Comparison of ENCODE assay signal across 8 mouse cellular contexts in genomic region chr17:47596839-47597164, GRCm38 (mm10). TPM values are rescaled to one million over a fixed set of nuclear protein-coding genes. Genes with fewer than 3 reads are reported as not detected.
DNase-seq lines count a peak whose midpoint lies in the region; ATAC-seq and TF ChIP-seq lines count a peak whose summit lies in the region.

No protein-coding gene starts in this region.

- no peak for TF ChIP-seq CTCF in lung, embryonic 14.5 days (IDR thresholded peaks at IDR 0.05; ENCODE audit: low read depth)
- no peak for TF ChIP-seq CTCF in hindbrain, postnatal 0 days (IDR thresholded peaks at IDR 0.05; ENCODE audit: low read depth)

- WGBS in lung, embryonic 14.5 days: 56% methylated on average over 5 of the region's 5 CpGs
- 61% methylated on average over 5 of the region's 5 CpGs for WGBS in embryonic facial prominence, embryonic 12.5 days
- 67% methylated on average over 5 of the region's 5 CpGs for WGBS in hindbrain, postnatal 0 days
- WGBS in midbrain, embryonic 15.5 days: 38% methylated on average over 5 of the region's 5 CpGs

- no peaks in the 10 kb centered on the region for H3K9me3 ChIP-seq in lung, embryonic 14.5 days (ENCODE audit: low read depth, low read length)
- no peaks in the 10 kb centered on the region for H3K9me3 ChIP-seq in embryonic facial prominence, embryonic 12.5 days
- no peaks in the 10 kb centered on the region for H3K9me3 ChIP-seq in hindbrain, postnatal 0 days (ENCODE audit: low read length)
- H3K9me3 ChIP-seq in midbrain, embryonic 15.5 days: no peaks in the 10 kb centered on the region

- peaks cover 66% of the 10 kb centered on the region for H3K36me3 ChIP-seq in lung, embryonic 14.5 days (ENCODE audit: insufficient read depth)
- peaks cover 40% of the 10 kb centered on the region for H3K36me3 ChIP-seq in embryonic facial prominence, embryonic 12.5 days
- peaks cover 22% of the 10 kb centered on the region for H3K36me3 ChIP-seq in hindbrain, postnatal 0 days (ENCODE audit: insufficient read depth, low read length)
- peaks cover 13% of the 10 kb centered on the region for H3K36me3 ChIP-seq in midbrain, embryonic 15.5 days (replicated peaks)

- DNase-seq in lung, embryonic 14.5 days: peak; percentile 6
- DNase-seq in lung, postnatal 10 days: no peak
- DNase-seq in hindbrain, postnatal 0 days (ENCODE audit: low spot score): no peak
- no peak for DNase-seq in left cerebral cortex, postnatal 14 days (ENCODE audit: low spot score in 2 of 2)
- DNase-seq in spleen, adult 18-20 months: no peak

- peak overlapping the region; percentile 99 for H3K4me2 ChIP-seq in lung, embryonic 14.5 days
- H3K4me2 ChIP-seq in embryonic facial prominence, embryonic 12.5 days (replicated peaks): peak overlapping the region; percentile 80
- 0 out of 2 replicates have a peak overlapping the region, but pooled peaks have one; percentile 93 for H3K4me2 ChIP-seq in hindbrain, postnatal 0 days (ENCODE audit: low read depth, low read length)
- H3K4me2 ChIP-seq in midbrain, embryonic 15.5 days: peak overlapping the region; percentile 98

- no peaks in the 10 kb centered on the region for H3K27me3 ChIP-seq in lung, embryonic 14.5 days (ENCODE audit: insufficient read depth, low read length)
- H3K27me3 ChIP-seq in embryonic facial prominence, embryonic 12.5 days: no peaks in the 10 kb centered on the region
- no peaks in the 10 kb centered on the region for H3K27me3 ChIP-seq in hindbrain, postnatal 0 days (ENCODE audit: insufficient read depth, low read length)
- H3K27me3 ChIP-seq in midbrain, embryonic 15.5 days (replicated peaks): no peaks in the 10 kb centered on the region

- intact Hi-C loops in left cerebral cortex, postnatal 14 days (cut with DNase I): loop anchor here (10.0 kb wide), 1 partner anchor 212 kb away; the partner anchor contains the start of gene Guca1b

- peaks cover 17% of the 10 kb centered on the region for H3K4me1 ChIP-seq in lung, embryonic 14.5 days (ENCODE audit: insufficient read depth)
- peaks cover 33% of the 10 kb centered on the region for H3K4me1 ChIP-seq in embryonic facial prominence, embryonic 12.5 days
- no peaks in the 10 kb centered on the region for H3K4me1 ChIP-seq in hindbrain, postnatal 0 days (ENCODE audit: insufficient read depth, low read length)
- peaks cover 43% of the 10 kb centered on the region for H3K4me1 ChIP-seq in midbrain, embryonic 15.5 days

- ATAC-seq in lung, embryonic 14.5 days (ENCODE audit: insufficient read depth): no peak
- ATAC-seq in embryonic facial prominence, embryonic 12.5 days (ENCODE audit: insufficient number of reproducible peaks, insufficient read depth, low FRiP score, low TSS enrichment): no peak
- ATAC-seq in hindbrain, postnatal 0 days: no peak
- ATAC-seq in midbrain, embryonic 15.5 days (replicated peaks): no peak
- no peak for ATAC-seq in granulocyte monocyte progenitor cell, adult 5-6 weeks (replicated peaks; ENCODE audit: poor library complexity, severe bottlenecking)

- H3K27ac ChIP-seq in lung, embryonic 14.5 days (ENCODE audit: low read depth): peak overlapping the region; percentile 98
- peak overlapping the region; percentile 98 for H3K27ac ChIP-seq in embryonic facial prominence, embryonic 12.5 days
- 0 out of 2 replicates have a peak overlapping the region, but pooled peaks have one; percentile 29 for H3K27ac ChIP-seq in hindbrain, postnatal 0 days
- peak overlapping the region; percentile 76; the same call in 1 of the 2 replicates for H3K27ac ChIP-seq in midbrain, embryonic 15.5 days

- peak overlapping the region; percentile 89; the same call in 1 of the 2 replicates for H3K9ac ChIP-seq in lung, embryonic 14.5 days
- H3K9ac ChIP-seq in embryonic facial prominence, embryonic 12.5 days: peak overlapping the region; percentile 88
- no peak overlapping the region for H3K9ac ChIP-seq in hindbrain, postnatal 0 days (replicated peaks; ENCODE audit: low read length)
- H3K9ac ChIP-seq in midbrain, embryonic 15.5 days: no peak overlapping the region

- peak overlapping the region; percentile 71 for H3K4me3 ChIP-seq in lung, embryonic 14.5 days (ENCODE audit: low read depth, low read length)
- peak overlapping the region; percentile 93 for H3K4me3 ChIP-seq in embryonic facial prominence, embryonic 12.5 days
- H3K4me3 ChIP-seq in hindbrain, postnatal 0 days (ENCODE audit: low read length): no peak overlapping the region
- no peak overlapping the region for H3K4me3 ChIP-seq in midbrain, embryonic 15.5 days

RNA-seq across cellular contexts. Expression of gene Bysl, which starts 14.5 kb away (rescaled TPM):
- polyA plus RNA-seq in lung, embryonic 14.5 days (2014; fragmentation: Nextera tagmentation; extraction: Ambion mirVana): 24.2 and 25.4 TPM in 2 replicates
- polyA plus RNA-seq in embryonic facial prominence, embryonic 12.5 days (2016; fragmentation: Nextera tagmentation; extraction: Ambion mirVana): 29.6 and 30.7 TPM in 2 replicates
- 20.2 and 25.7 TPM in 2 replicates for total RNA-seq in hindbrain, postnatal 0 days (2014; rRNA removed)
- 25.3 and 27.1 TPM in 2 replicates for polyA plus RNA-seq in hindbrain, postnatal 0 days (2015; fragmentation: Nextera tagmentation; extraction: Ambion mirVana)
- polyA plus RNA-seq in midbrain, embryonic 15.5 days (2015; fragmentation: Nextera tagmentation; extraction: Ambion mirVana): 39.7 TPM in 2 replicates
- 10 to 100 TPM; 21.0 to 21.1 TPM for total RNA-seq in left cerebral cortex, postnatal 14 days (2021)
- total RNA-seq in granulocyte monocyte progenitor cell, adult 5-6 weeks (2014; fragmentation: Nextera tagmentation): 16.2 and 17.8 TPM in 2 replicates
- total RNA-seq in granulocyte monocyte progenitor cell, adult 5-6 weeks (2017): 12.6 and 16.0 TPM in 2 replicates

RNA-seq across cellular contexts. Expression of gene Med20, which starts 14.6 kb away (rescaled TPM):
- polyA plus RNA-seq in lung, embryonic 14.5 days (2014; fragmentation: Nextera tagmentation; extraction: Ambion mirVana): 45.5 and 49.2 TPM in 2 replicates
- polyA plus RNA-seq in embryonic facial prominence, embryonic 12.5 days (2016; fragmentation: Nextera tagmentation; extraction: Ambion mirVana): 46.9 and 47.2 TPM in 2 replicates
- total RNA-seq in hindbrain, postnatal 0 days (2014; rRNA removed): 27.9 and 40.9 TPM in 2 replicates
- polyA plus RNA-seq in hindbrain, postnatal 0 days (2015; fragmentation: Nextera tagmentation; extraction: Ambion mirVana): 27.3 and 27.9 TPM in 2 replicates
- polyA plus RNA-seq in midbrain, embryonic 15.5 days (2015; fragmentation: Nextera tagmentation; extraction: Ambion mirVana): 49.6 and 50.4 TPM in 2 replicates
- total RNA-seq in left cerebral cortex, postnatal 14 days (2021): 10 to 100 TPM; 20.8 to 28.9 TPM
- 26.3 and 36.3 TPM in 2 replicates for total RNA-seq in granulocyte monocyte progenitor cell, adult 5-6 weeks (2014; fragmentation: Nextera tagmentation)
- total RNA-seq in granulocyte monocyte progenitor cell, adult 5-6 weeks (2017): 25.0 and 29.5 TPM in 2 replicates

RNA-seq across cellular contexts. Expression of gene Gm20517, which starts 14.6 kb away (rescaled TPM):
- 0.74 and 1.8 TPM in 2 replicates for polyA plus RNA-seq in lung, embryonic 14.5 days (2014; fragmentation: Nextera tagmentation; extraction: Ambion mirVana)
- polyA plus RNA-seq in embryonic facial prominence, embryonic 12.5 days (2016; fragmentation: Nextera tagmentation; extraction: Ambion mirVana): 1.6 and 2.2 TPM in 2 replicates
- 4.6 and 4.8 TPM in 2 replicates for total RNA-seq in hindbrain, postnatal 0 days (2014; rRNA removed)
- polyA plus RNA-seq in hindbrain, postnatal 0 days (2015; fragmentation: Nextera tagmentation; extraction: Ambion mirVana): 1.2 and 1.6 TPM in 2 replicates
- polyA plus RNA-seq in midbrain, embryonic 15.5 days (2015; fragmentation: Nextera tagmentation; extraction: Ambion mirVana): 2.0 and 2.9 TPM in 2 replicates
- total RNA-seq in left cerebral cortex, postnatal 14 days (2021): 1 to 10 TPM; 5.8 to 7.4 TPM
- 0.41 and 2.2 TPM in 2 replicates for total RNA-seq in granulocyte monocyte progenitor cell, adult 5-6 weeks (2014; fragmentation: Nextera tagmentation)
- total RNA-seq in granulocyte monocyte progenitor cell, adult 5-6 weeks (2017): 2.5 and 3.1 TPM in 2 replicates

RNA-seq across cellular contexts. Expression of gene Usp49, which starts 33.7 kb away (rescaled TPM):
- polyA plus RNA-seq in lung, embryonic 14.5 days (2014; fragmentation: Nextera tagmentation; extraction: Ambion mirVana): 5.0 and 5.6 TPM in 2 replicates
- polyA plus RNA-seq in embryonic facial prominence, embryonic 12.5 days (2016; fragmentation: Nextera tagmentation; extraction: Ambion mirVana): 9.5 and 11.0 TPM in 2 replicates
- total RNA-seq in hindbrain, postnatal 0 days (2014; rRNA removed): 20.7 and 25.5 TPM in 2 replicates
- 4.2 and 4.9 TPM in 2 replicates for polyA plus RNA-seq in hindbrain, postnatal 0 days (2015; fragmentation: Nextera tagmentation; extraction: Ambion mirVana)
- polyA plus RNA-seq in midbrain, embryonic 15.5 days (2015; fragmentation: Nextera tagmentation; extraction: Ambion mirVana): 9.0 and 9.5 TPM in 2 replicates
- total RNA-seq in left cerebral cortex, postnatal 14 days (2021): 10 to 100 TPM in 1 of 2 experiments, 1 to 10 TPM in 1; 9.0 to 10.4 TPM
- total RNA-seq in granulocyte monocyte progenitor cell, adult 5-6 weeks (2014; fragmentation: Nextera tagmentation): 4.1 and 6.8 TPM in 2 replicates
- total RNA-seq in granulocyte monocyte progenitor cell, adult 5-6 weeks (2017): 1.5 and 4.1 TPM in 2 replicates

Comparison
In these comparisons a context has a peak if more than half of its experiments do, and no peak if none do; other contexts are left out.
1. H3K27ac ChIP-seq: peak in every context shown above with its lines; median percentile 98 in lung, embryonic 14.5 days; 98 in embryonic facial prominence, embryonic 12.5 days; 76 in midbrain, embryonic 15.5 days; 29 in hindbrain, postnatal 0 days.
2. H3K4me3 ChIP-seq: peak in lung, embryonic 14.5 days (single experiment) and embryonic facial prominence, embryonic 12.5 days (single experiment); none in hindbrain, postnatal 0 days (single experiment) and midbrain, embryonic 15.5 days (single experiment).
3. H3K9ac ChIP-seq: peak in lung, embryonic 14.5 days (single experiment) and embryonic facial prominence, embryonic 12.5 days (single experiment); none in hindbrain, postnatal 0 days (single experiment) and midbrain, embryonic 15.5 days (single experiment).
4. Peak in every context shown above with its lines, with median percentiles within 50 percentile points of each other: H3K4me2 ChIP-seq.